Mouse (Mus musculus): ENCODE results near the gene Hc. TPM values are rescaled to one million over a fixed set of nuclear protein-coding genes. Genes with fewer than 3 reads are reported as not detected.

The Hc gene
- total RNA-seq, 2 experiments from 2014 or later = not detected

- DNase-seq (ENCODE audit: low spot score) = no peak
- intact Hi-C loops (cut with DNase I) = no loop called here
Observed at GRCm38 (mm10) chr2:34982906-34983698, 78.1 kb downstream of the Hc start.

GRCm38 (mm10) chr2:34982096-34982724 is 79.0 kb downstream of the Hc start:
- intact Hi-C loops (cut with DNase I) = no loop called here
- no peak for DNase-seq (ENCODE audit: low spot score)

GRCm38 (mm10) chr2:34979459-34980011 is 81.7 kb downstream of the Hc start:
- no peak for DNase-seq (ENCODE audit: low spot score)
- intact Hi-C loops (cut with DNase I) = no loop called here

GRCm38 (mm10) chr2:34978226-34978625 is 83.0 kb downstream of the Hc start:
- intact Hi-C loops (cut with DNase I) = no loop called here

GRCm38 (mm10) chr2:34976945-34977658 is 84.1 kb downstream of the Hc start:
- intact Hi-C loops (cut with DNase I) = no loop called here
- no peak for DNase-seq (ENCODE audit: low spot score)

More at GRCm38 (mm10) chr2:34978226-34978625, 83.0 kb downstream of the Hc start:
- DNase-seq (ENCODE audit: low spot score) = no peak

- DNase-seq (ENCODE audit: low spot score) = no peak
- intact Hi-C loops (cut with DNase I) = no loop called here
Observed at GRCm38 (mm10) chr2:34976447-34976846, 84.8 kb downstream of the Hc start.

GRCm38 (mm10) chr2:34973087-34973486 is 88.2 kb downstream of the Hc start:
- intact Hi-C loops (cut with DNase I) = loop anchor here (5.0 kb wide), 2 partner anchors 71 to 301 kb away; no protein-coding TSS in a partner anchor
- no peak for DNase-seq (ENCODE audit: low spot score)

GRCm38 (mm10) chr2:34971080-34971888 is 90.0 kb downstream of the Hc start:
- DNase-seq (ENCODE audit: low spot score) = no peak
- intact Hi-C loops (cut with DNase I) = loop anchor here (5.0 kb wide), 2 partner anchors 69 to 299 kb away; no protein-coding TSS in a partner anchor

GRCm38 (mm10) chr2:34970092-34970750 is 91.0 kb downstream of the Hc start:
- intact Hi-C loops (cut with DNase I) = loop anchor here (1.0 to 5.0 kb wide), 3 partner anchors 68 to 298 kb away; no protein-coding TSS in a partner anchor
- peak; percentile 51 for DNase-seq (ENCODE audit: low spot score)

GRCm38 (mm10) chr2:34969166-34969565 is 92.1 kb downstream of the Hc start:
- intact Hi-C loops (cut with DNase I) = no loop called here
- DNase-seq (ENCODE audit: low spot score) = no peak

GRCm38 (mm10) chr2:34966243-34966934 is 94.8 kb downstream of the Hc start:
- no peak for DNase-seq (ENCODE audit: low spot score)
- intact Hi-C loops (cut with DNase I) = no loop called here

- no peak for DNase-seq (ENCODE audit: low spot score)
- intact Hi-C loops (cut with DNase I) = no loop called here
Observed at GRCm38 (mm10) chr2:34965806-34966205, 95.4 kb downstream of the Hc start.

GRCm38 (mm10) chr2:34965293-34965692 is 95.9 kb downstream of the Hc start:
- no peak for DNase-seq (ENCODE audit: low spot score)
- intact Hi-C loops (cut with DNase I) = no loop called here

- DNase-seq (ENCODE audit: low spot score) = no peak
- intact Hi-C loops (cut with DNase I) = no loop called here
Observed at GRCm38 (mm10) chr2:34964651-34965050, 96.6 kb downstream of the Hc start.

- intact Hi-C loops (cut with DNase I) = no loop called here
- no peak for DNase-seq (ENCODE audit: low spot score)
Observed at GRCm38 (mm10) chr2:34964230-34964629, 97.0 kb downstream of the Hc start.

GRCm38 (mm10) chr2:34963371-34963956 is 97.8 kb downstream of the Hc start:
- no peak for DNase-seq (ENCODE audit: low spot score)
- intact Hi-C loops (cut with DNase I) = no loop called here

GRCm38 (mm10) chr2:34962893-34963292 is 98.3 kb downstream of the Hc start:
- intact Hi-C loops (cut with DNase I) = no loop called here
- no peak for DNase-seq (ENCODE audit: low spot score)

- no peak for DNase-seq (ENCODE audit: low spot score)
- intact Hi-C loops (cut with DNase I) = no loop called here
Observed at GRCm38 (mm10) chr2:34962211-34962610, 99.0 kb downstream of the Hc start.
